Mouse (Mus musculus) brain, adult 2 months (tissue): ENCODE data around the gene Wdr90.
"Not testable (repeated sequence)": the region's sequence is repeated elsewhere in the genome, so short reads cannot be mapped to it uniquely, and the experiment has no call there.

Source experiments
- DNase-seq: peaks from one replicate; pipeline ENCODE4 v3.0.0; 2011; ENCODE audit warnings: low read depth, low spot score

Gene Wdr90

GRCm38 (mm10) chr17:25808789-25809605 lies 52.3 kb downstream of the Wdr90 start, which contains the start of gene Fbxl16:
Gene Fbxl16, plus strand, starts transcription at chr17:25809085.
- peak; percentile 99 for DNase-seq

DNA sequence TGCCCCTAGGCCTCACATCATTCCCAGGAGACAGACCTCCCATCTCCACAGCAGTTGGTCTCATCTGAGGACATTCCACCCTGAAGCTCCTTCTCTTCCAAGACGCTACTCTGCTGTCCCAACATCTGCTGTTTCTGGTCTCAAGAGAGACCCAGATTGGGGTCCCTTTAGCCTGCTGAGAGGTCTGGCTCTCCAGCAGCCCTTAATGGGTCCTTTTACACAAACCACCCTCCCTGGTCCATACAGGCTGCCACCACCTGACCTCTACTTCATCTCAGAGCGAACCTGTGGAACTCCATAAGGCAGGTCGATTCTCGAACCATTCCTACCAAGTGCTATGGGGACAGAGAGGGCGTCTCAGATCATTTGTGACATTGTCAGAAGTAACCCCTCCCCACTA lies 53.3 kb downstream of the Wdr90 start:
- no peak for DNase-seq

- DNase-seq: not testable (repeated sequence)
These were observed 53.8 kb downstream of the Wdr90 start for GRCm38 (mm10) chr17:25807452-25807851.

DNA sequence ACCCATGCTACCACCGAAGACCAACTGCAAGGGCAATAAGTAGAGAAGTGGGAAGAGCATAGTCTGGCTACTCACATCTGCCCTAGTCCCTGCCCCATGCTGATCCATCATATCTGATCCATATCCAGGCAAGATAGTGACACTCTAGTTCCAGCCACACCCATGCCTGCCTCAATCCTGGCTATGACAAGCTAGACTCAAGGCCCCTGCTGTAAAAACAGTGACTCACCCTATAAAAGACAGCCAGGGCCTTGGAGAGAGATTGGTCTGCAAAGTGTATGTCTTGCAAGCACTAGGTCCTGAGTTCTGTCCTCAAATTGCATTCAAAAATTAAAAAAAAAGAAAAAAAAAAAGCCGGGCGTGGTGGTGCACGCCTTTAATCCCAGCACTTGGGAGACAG lies 54.8 kb downstream of the Wdr90 start:
- DNase-seq: no peak

GRCm38 (mm10) chr17:25802825-25803517 lies 58.3 kb downstream of the Wdr90 start:
- DNase-seq: peak; percentile 94

GRCm38 (mm10) chr17:25801029-25801428 lies 60.3 kb downstream of the Wdr90 start:
- peak; percentile 84 for DNase-seq

GRCm38 (mm10) chr17:25796951-25797369 lies 64.3 kb downstream of the Wdr90 start, which contains the start of gene Metrn:
Gene Metrn, minus strand, starts transcription at chr17:25797136.
- peak; percentile 79 for DNase-seq

GRCm38 (mm10) chr17:25796211-25796771 lies 65.0 kb downstream of the Wdr90 start:
- peak; percentile 56 for DNase-seq

- DNase-seq: peak; percentile 93
These were observed 65.7 kb downstream of the Wdr90 start, which contains the start of gene AC134908.4 for GRCm38 (mm10) chr17:25795609-25796092. Gene AC134908.4, minus strand, starts transcription at chr17:25795659.

DNA sequence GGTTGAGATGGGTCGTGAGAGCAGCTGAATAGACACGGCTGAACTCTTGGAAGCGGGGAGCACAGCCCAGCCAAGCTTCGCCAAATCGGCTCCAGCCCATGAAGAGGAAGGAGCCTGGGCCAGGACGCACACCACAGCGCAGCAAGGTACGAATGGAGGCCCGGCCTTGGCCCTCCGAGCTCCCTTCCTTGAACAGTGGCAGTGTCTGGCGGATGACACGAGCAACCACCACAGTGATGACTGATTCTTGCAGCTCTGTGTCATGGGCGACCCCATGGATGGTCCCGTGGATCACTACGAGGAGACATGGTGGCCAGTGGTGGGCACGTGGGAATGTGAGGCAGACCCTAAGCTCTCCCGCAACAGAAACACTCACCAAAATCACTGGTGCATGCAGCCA lies 66.3 kb downstream of the Wdr90 start:
- no peak for DNase-seq
